Mouse (Mus musculus): ENCODE data around the gene Dab2ip.

The Dab2ip gene

DNA sequence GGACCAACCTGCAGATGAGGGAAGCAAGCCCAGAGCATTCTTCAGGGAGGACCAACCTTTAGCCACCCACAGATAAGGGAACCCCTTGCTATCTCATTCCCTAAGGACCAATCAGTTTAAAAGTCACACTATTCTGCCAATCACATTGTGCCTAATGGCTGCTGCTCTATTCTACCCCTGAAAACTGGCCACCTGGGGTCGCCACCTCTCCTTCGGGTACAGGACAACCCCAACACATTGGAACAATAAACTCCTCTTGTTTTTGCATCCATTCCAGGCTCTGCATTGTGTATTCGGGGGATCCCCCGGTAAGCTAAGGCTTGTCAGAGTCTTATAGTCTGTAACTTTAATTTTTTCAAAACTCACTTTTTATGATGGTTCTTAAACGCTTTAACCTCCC is 203.4 kb downstream of the Dab2ip start:
- DNase-seq, result no peak

GRCm38 (mm10) chr2:35763818-35764217 is 205.8 kb downstream of the Dab2ip start:
- DNase-seq, result no peak

GRCm38 (mm10) chr2:35764328-35764727 is 206.3 kb downstream of the Dab2ip start:
- no peak for DNase-seq

DNA sequence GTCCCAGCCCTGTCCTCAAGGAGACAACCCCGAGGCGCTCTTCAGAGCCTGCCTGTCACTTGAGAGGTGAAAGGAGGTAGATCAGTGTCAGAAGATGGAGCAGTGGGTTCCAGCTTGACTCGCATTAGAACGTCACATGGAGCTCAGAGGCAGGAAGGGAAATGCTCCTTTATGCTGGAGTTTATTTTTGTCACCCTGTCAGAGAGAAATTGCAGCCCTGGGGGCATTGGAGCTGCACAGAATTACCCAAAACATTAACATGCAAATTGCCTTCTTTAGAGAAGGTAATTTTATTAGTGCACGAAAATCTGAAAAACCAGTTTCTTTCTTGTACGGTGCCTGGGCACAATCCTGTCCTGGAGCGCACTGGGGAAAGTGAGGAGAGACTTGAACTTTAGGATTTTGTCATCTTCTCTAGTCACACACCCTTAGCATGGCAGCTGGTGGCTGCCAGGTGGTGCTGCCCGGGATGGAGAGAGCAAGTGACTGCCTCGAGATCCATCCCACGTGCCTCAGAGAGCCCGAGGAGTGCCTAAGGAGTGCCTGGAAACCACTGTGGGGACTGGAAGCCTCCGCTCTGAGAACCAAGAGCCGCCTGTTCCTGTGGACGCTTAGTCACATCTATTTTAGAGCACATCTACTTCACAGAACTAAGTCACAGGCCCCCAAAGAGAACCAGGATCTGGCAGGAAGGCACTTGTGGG is 209.9 kb downstream of the Dab2ip start:
- peak; percentile 38 to 61 for DNase-seq

GRCm38 (mm10) chr2:35768538-35769238 is 210.6 kb downstream of the Dab2ip start:
- peak in 1 of 2 experiments; percentile 31 for DNase-seq

- DNase-seq, result no peak
Measured at GRCm38 (mm10) chr2:35769398-35769797, 211.3 kb downstream of the Dab2ip start.

DNA sequence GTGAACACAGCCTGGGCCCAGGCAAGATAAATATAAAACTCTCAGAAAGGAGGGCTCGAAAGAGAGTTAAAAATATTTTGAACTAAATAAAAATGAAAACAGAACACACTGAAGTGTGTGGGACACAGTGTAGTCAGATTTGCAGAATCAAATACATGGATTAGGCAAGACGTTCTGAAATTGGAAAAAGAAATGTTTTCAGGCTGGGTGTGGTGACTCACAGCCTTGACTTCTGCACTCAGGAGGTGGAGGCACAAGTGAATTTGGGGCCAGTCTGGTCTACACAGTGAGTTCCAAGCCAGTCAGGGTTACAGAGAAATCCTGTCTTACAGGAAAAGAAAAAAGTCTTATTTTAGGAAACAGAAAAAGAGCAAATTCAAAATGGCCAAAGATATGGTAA is 212.5 kb downstream of the Dab2ip start:
- DNase-seq, result no peak

DNA sequence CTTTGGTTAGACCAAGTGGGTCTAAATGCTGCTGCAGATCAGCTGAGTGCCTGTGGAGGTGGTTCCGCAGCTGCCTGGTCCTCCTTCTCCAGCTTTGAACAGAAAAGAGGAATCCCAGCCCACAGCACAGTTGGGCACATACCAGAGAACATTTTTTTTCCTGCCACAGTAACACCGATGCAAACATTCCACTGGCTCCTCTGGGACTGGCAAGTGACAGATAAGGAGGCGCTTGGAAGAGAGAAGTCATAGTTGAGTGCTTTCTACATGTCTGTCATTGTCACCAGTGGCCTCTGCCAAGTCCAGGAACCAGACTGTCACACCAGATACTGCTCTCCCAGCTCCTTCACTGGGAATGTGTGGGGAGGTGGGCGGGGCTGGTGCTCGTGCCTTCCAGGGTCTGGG is 217.6 kb downstream of the Dab2ip start:
- DNase-seq, result no peak

DNA sequence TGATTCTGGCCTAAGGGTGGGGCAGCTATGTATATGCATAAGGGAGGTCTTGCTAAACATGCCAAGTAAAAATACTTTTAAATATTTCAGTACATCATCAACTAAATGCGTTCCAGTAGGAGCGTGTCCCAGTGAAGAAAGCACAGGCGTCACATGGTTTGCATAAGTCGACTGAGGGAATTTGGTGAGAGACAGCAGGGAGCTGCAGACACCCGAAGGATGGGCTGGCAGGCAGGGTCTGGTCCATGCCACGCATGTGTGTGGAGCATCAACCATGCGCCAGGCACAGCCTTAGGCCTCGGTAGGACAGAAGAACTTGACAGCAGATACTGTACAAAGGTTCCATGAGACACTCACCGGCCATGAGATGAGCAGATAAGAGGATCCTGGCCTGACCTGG is 218.9 kb downstream of the Dab2ip start:
- DNase-seq, result no peak

DNA sequence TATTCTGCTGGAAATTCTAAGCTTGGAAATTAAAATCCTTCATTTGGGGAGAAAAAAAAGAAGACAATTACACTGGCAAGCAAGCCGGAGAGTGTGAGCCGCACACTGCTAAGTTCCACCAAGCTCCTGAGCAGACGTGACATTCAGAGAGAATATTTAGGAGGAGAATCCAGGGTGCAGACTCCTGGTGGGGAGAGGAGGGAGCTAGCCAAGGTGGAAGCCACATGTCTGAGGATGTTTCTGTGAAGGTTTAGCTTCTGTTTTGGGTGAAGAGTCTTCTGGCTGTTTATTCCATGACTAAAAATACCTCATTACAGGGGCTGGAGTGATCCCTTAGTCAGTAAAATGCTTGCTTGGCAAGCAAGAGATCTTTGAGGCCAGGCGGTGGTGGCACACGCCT is 221.2 kb downstream of the Dab2ip start:
- no peak for DNase-seq

Data from cerebellum, postnatal 25 days (tissue).